Mouse (Mus musculus): ENCODE results near the gene Cep152. TPM values are rescaled to one million over a fixed set of nuclear protein-coding genes. Genes with fewer than 3 reads are reported as not detected.

Gene Cep152
- total and polyA plus RNA-seq, 3 experiments: 7.7 to 8.9 (median 8.8) TPM

GRCm38 (mm10) chr2:125661156-125661555 lies 36.2 kb upstream of the Cep152 start:
- no peak for DNase-seq (ENCODE audit: extremely low read depth)
- Histone ChIP-seq H3K9me3 (replicated peaks; ENCODE audit: low read length) (peaks cover 4% of the 10 kb centered on the region), H3K27me3 (replicated peaks) (no peaks in the 10 kb centered on the region), H3K27ac (ENCODE audit: insufficient read depth, low read depth) (no peak overlapping the region), H3K36me3 (replicated peaks in 1 of 2; ENCODE audit: control insufficient read depth in 1 of 2, insufficient read depth in 1 of 2, low read length in 1 of 2) (no peaks in the 10 kb centered on the region), H3K79me2 (replicated peaks; ENCODE audit: control insufficient read depth, extremely low read depth, insufficient read depth, poor library complexity, severe bottlenecking) (no peaks in the 10 kb centered on the region), H3K9ac (ENCODE audit: insufficient read depth, low read depth) (no peak overlapping the region), H3K4me1 (ENCODE audit: control insufficient read depth in 1 of 2, insufficient read depth in 2 of 2) (peaks cover 8 to 20% of the 10 kb centered on the region in 2 experiments; a peak in 3 of 4 replicates), H3K4me2 (ENCODE audit: insufficient read depth, low read depth, poor library complexity, severe bottlenecking) (no peak overlapping the region), H3K4me3 (replicated peaks in 1 of 3; ENCODE audit: low read depth in 2 of 3, low read length in 2 of 3, poor library complexity in 1 of 3) (no peak overlapping the region)
- TF ChIP-seq NELFE (IDR thresholded peaks at IDR 0.05; ENCODE audit: low read depth, low read length) (no peak), POLR2AphosphoS2 (IDR thresholded peaks at IDR 0.05; ENCODE audit: low read depth, low read length) (no peak), ZNF384 (IDR thresholded peaks at IDR 0.05; ENCODE audit: low read depth, low read length) (no peak), POLR2A (IDR thresholded peaks at IDR 0.05; ENCODE audit: low read depth, low read length) (no peak), BHLHE40 (IDR thresholded peaks at IDR 0.05; ENCODE audit: low read depth, low read length) (no peak)
- in situ Hi-C loops (cut with MboI; ENCODE audit: low pct_ligation_motif_present, low pct_unique_long_range_greater_than_20kb, low sequenced_read_pairs): loop anchor here (5.0 to 25.0 kb wide), 2 partner anchors 66 to 376 kb away; partner anchors contain the start of gene Fgf7
- dilution Hi-C loops (cut with MboI; ENCODE audit: extremely low pct_ligation_motif_present, extremely low pct_unique_long_range_greater_than_20kb, low sequenced_read_pairs): no loop called here

DNA sequence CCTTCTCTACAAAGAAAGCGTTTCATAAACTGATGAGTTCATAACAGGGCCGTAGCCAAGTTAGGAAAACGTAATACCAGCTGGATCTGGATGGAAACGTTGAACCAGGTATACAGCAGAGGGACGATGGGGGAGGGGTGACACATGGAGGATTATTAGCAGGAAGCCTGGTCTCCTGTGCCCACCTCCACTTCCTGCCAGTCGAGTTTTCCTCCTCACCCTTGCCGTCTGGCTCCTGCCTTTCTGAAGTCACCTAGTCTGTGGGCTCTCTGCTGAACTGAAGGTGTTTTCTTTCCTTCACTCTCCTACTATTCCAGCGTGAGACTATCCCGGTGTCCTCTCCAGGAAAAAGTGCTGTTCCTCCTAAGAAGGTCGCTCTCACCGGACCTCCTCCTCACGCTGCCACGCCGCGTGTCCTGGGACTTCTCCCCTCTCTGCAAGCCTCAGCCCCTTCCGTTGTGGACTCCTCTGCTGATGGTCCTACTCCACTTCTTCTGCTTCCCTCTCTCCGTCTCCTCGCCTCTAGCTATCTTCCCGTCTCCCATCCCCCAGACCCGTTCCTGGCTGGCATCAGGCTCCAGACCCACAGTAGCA lies 35.7 kb upstream of the Cep152 start:
- DNase-seq (ENCODE audit: extremely low read depth): no peak
- no peak overlapping the region for H3K9ac ChIP-seq (ENCODE audit: insufficient read depth, low read depth)
- in situ Hi-C loops (cut with MboI; ENCODE audit: low pct_ligation_motif_present, low pct_unique_long_range_greater_than_20kb, low sequenced_read_pairs) (loop anchor here (5.0 to 25.0 kb wide), 2 partner anchors 67 to 377 kb away; partner anchors contain the start of gene Fgf7), dilution Hi-C loops (cut with MboI; ENCODE audit: extremely low pct_ligation_motif_present, extremely low pct_unique_long_range_greater_than_20kb, low sequenced_read_pairs) (no loop called here)
- no peak overlapping the region for H3K27ac ChIP-seq (ENCODE audit: insufficient read depth, low read depth)
- TF ChIP-seq IRF4 (IDR thresholded peaks at IDR 0.05; ENCODE audit: low read depth, low read length): no peak
- no peak for TF ChIP-seq ZKSCAN1 (IDR thresholded peaks at IDR 0.05; ENCODE audit: borderline replicate concordance, low read depth, low read length)
- no peak for TF ChIP-seq JUN (IDR thresholded peaks at IDR 0.05; ENCODE audit: insufficient read depth, low read depth, low read length)
- no peak for TF ChIP-seq MAX (IDR thresholded peaks at IDR 0.05; ENCODE audit: low read length)
- no peak overlapping the region for H3K4me3 ChIP-seq (replicated peaks in 1 of 3; ENCODE audit: low read depth in 2 of 3, low read length in 2 of 3, poor library complexity in 1 of 3)
- no peaks in the 10 kb centered on the region for H3K36me3 ChIP-seq (replicated peaks in 1 of 2; ENCODE audit: control insufficient read depth in 1 of 2, insufficient read depth in 1 of 2, low read length in 1 of 2)
- no peak overlapping the region for H3K4me2 ChIP-seq (ENCODE audit: insufficient read depth, low read depth, poor library complexity, severe bottlenecking)
- H3K9me3 ChIP-seq (replicated peaks; ENCODE audit: low read length): peaks cover 4% of the 10 kb centered on the region
- no peaks in the 10 kb centered on the region for H3K79me2 ChIP-seq (replicated peaks; ENCODE audit: control insufficient read depth, extremely low read depth, insufficient read depth, poor library complexity, severe bottlenecking)
- peaks cover 8 to 15% of the 10 kb centered on the region in 2 experiments; a peak in 3 of 4 replicates for H3K4me1 ChIP-seq (ENCODE audit: control insufficient read depth in 1 of 2, insufficient read depth in 2 of 2)
- H3K27me3 ChIP-seq (replicated peaks): no peaks in the 10 kb centered on the region

DNA sequence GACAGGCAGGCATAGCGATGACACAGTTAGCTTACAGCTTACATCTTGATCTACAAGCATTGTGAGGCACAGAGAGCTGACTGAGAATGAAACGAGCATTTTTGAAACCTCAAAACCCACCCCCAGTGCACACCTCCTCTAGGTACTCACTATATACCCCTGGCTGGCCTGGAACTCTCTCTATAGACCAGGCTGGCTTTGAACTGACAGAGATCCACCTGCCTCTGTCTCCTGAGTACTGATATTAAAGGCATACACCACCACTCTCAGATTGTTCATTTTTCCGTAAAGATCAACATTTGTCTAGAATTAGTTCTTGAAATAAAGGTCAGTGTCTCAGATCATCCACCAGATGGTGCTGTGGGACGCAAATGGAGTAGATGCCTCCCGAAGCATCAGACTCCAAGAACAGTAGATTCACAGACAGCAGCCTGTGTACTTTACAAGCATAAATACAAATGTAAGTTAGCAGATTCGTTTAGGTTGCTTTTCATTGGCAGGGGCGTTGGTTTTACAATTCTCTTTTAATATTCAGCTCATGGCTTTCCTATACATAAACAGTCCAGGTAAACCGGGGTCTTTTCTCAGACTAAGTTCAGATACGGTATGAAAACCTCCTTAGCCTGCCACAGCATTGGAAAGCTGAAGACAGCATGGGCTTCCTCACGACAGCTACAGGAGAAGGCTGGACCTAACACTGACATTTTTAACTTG lies 35.1 kb upstream of the Cep152 start:
- Histone ChIP-seq H3K4me2 (ENCODE audit: insufficient read depth, low read depth, poor library complexity, severe bottlenecking) (peak overlapping the region; percentile 32), H3K4me3 (replicated peaks in 1 of 3; ENCODE audit: low read depth in 2 of 3, low read length in 2 of 3, poor library complexity in 1 of 3) (no peak overlapping the region), H3K27ac (ENCODE audit: insufficient read depth, low read depth) (no peak overlapping the region), H3K36me3 (replicated peaks in 1 of 2; ENCODE audit: control insufficient read depth in 1 of 2, insufficient read depth in 1 of 2, low read length in 1 of 2) (no peaks in the 10 kb centered on the region), H3K4me1 (ENCODE audit: control insufficient read depth in 1 of 2, insufficient read depth in 2 of 2) (peaks cover 2 to 8% of the 10 kb centered on the region in 2 experiments; a peak in 3 of 4 replicates), H3K79me2 (replicated peaks; ENCODE audit: control insufficient read depth, extremely low read depth, insufficient read depth, poor library complexity, severe bottlenecking) (no peaks in the 10 kb centered on the region), H3K9me3 (replicated peaks; ENCODE audit: low read length) (peaks cover 4% of the 10 kb centered on the region), H3K9ac (ENCODE audit: insufficient read depth, low read depth) (no peak overlapping the region), H3K27me3 (replicated peaks) (no peaks in the 10 kb centered on the region)
- in situ Hi-C loops (cut with MboI; ENCODE audit: low pct_ligation_motif_present, low pct_unique_long_range_greater_than_20kb, low sequenced_read_pairs): loop anchor here (5.0 to 25.0 kb wide), 2 partner anchors 67 to 377 kb away; partner anchors contain the start of gene Fgf7
- DNase-seq (ENCODE audit: extremely low read depth): peak; percentile 79
- dilution Hi-C loops (cut with MboI; ENCODE audit: extremely low pct_ligation_motif_present, extremely low pct_unique_long_range_greater_than_20kb, low sequenced_read_pairs): no loop called here
- TF ChIP-seq JUND (conservative IDR thresholded peaks at IDR 0.05; ENCODE audit: low read depth, low read length) (no peak), UBTF (IDR thresholded peaks at IDR 0.05; ENCODE audit: low read depth, low read length) (no peak), MAX (IDR thresholded peaks at IDR 0.05; ENCODE audit: low read length) (no peak), RAD21 (IDR thresholded peaks at IDR 0.05; ENCODE audit: low read depth, low read length) (peak; percentile 98), IRF4 (IDR thresholded peaks at IDR 0.05; ENCODE audit: low read depth, low read length) (no peak; the same call in none of the 2 replicates), MAFK (IDR thresholded peaks at IDR 0.05; ENCODE audit: insufficient replicate concordance, low read length) (no peak), MXI1 (IDR thresholded peaks at IDR 0.05; ENCODE audit: low read depth, low read length) (no peak), SMC3 (IDR thresholded peaks at IDR 0.05; ENCODE audit: low read depth, low read length) (peak; percentile 95), ELF1 (IDR thresholded peaks at IDR 0.05; ENCODE audit: low read depth, low read length) (no peak), CTCF (conservative IDR thresholded peaks at IDR 0.05 in 1 of 2, IDR thresholded peaks at IDR 0.05 in 1 of 2; ENCODE audit: low read depth in 2 of 2, low read length in 2 of 2) (peak; percentile 61 to 95), PAX5 (IDR thresholded peaks at IDR 0.05; ENCODE audit: low read length) (no peak), MAZ (IDR thresholded peaks at IDR 0.05; ENCODE audit: low read depth, low read length) (no peak), CHD2 (IDR thresholded peaks at IDR 0.05; ENCODE audit: low read length) (no peak), JUN (IDR thresholded peaks at IDR 0.05; ENCODE audit: insufficient read depth, low read depth, low read length) (no peak), TCF12 (IDR thresholded peaks at IDR 0.05; ENCODE audit: low read depth, low read length) (no peak), NRF1 (IDR thresholded peaks at IDR 0.05; ENCODE audit: low read depth, low read length) (no peak), ZC3H11A (IDR thresholded peaks at IDR 0.05; ENCODE audit: low read depth, low read length) (peak; percentile 86), USF2 (conservative IDR thresholded peaks at IDR 0.05; ENCODE audit: low read depth, low read length) (no peak)

Measured in CH12.LX (cell line).